Mouse (Mus musculus) midbrain, embryonic 16.5 days (tissue): ENCODE data around the gene Hipk1. TPM values are rescaled to one million over a fixed set of nuclear protein-coding genes. Genes with fewer than 3 reads are reported as not detected.
"Not testable (repeated sequence)": the region's sequence is repeated elsewhere in the genome, so short reads cannot be mapped to it uniquely, and the experiment has no call there.

Experiments
- ATAC-seq: fragments of 200-750 bp; cut with Nextera tagmentation; 2 replicates; pipeline ENCODE4 v1.8.0; 2017; ENCODE audit warnings: moderate TSS enrichment
- H3K27ac ChIP-seq: fragments of 300-500 bp; sonication (generic); 2 replicates; pipeline ENCODE4 v1.5.1; 2014; ENCODE audit warnings: mild to moderate bottlenecking, low read length, mixed read lengths
- H3K27me3 ChIP-seq: fragments of 300-500 bp; sonication (generic); 2 replicates; pipeline ENCODE4 v1.6.1; 2014; ENCODE audit warnings: low read depth, low read length, mixed read lengths; ENCODE audit not compliant: control insufficient read depth, insufficient read depth
- H3K36me3 ChIP-seq: fragments of 300-500 bp; sonication (generic); 2 replicates; pipeline ENCODE4 v1.6.1; 2014; ENCODE audit warnings: mild to moderate bottlenecking, low read length, moderate library complexity, mixed read lengths; ENCODE audit not compliant: control insufficient read depth, insufficient read depth
- H3K4me1 ChIP-seq: fragments of 300-500 bp; sonication (generic); 2 replicates; pipeline ENCODE4 v1.6.1; 2014; ENCODE audit warnings: mild to moderate bottlenecking, low read length, mixed read lengths; ENCODE audit not compliant: control insufficient read depth, insufficient read depth
- H3K4me2 ChIP-seq: fragments of 300-500 bp; sonication (generic); 2 replicates; pipeline ENCODE4 v1.6.1; 2014; ENCODE audit warnings: mild to moderate bottlenecking, low read length, mixed read lengths
- H3K4me3 ChIP-seq: fragments of 300-500 bp; sonication (generic); 2 replicates; pipeline ENCODE4 v1.5.1; 2014; ENCODE audit warnings: low read depth, mild to moderate bottlenecking, low read length, moderate library complexity, mixed read lengths
- H3K9ac ChIP-seq: fragments of 300-500 bp; sonication (generic); 2 replicates; pipeline ENCODE4 v1.6.1; 2014; ENCODE audit warnings: low read depth, low read length, mixed read lengths
- H3K9me3 ChIP-seq: fragments of 300-500 bp; sonication (generic); replicated peaks from 2 replicates; pipeline ENCODE4 v1.6.1; 2014; ENCODE audit warnings: mild to moderate bottlenecking, low read length, mixed read lengths; ENCODE audit not compliant: control insufficient read depth, poor library complexity, severe bottlenecking
- WGBS: fragments of 180-500 bp; shearing (Covaris S2); extraction: QIAGEN DNeasy Blood & Tissue Kit; methylation state at CpG from one replicate; pipeline ENCODE4 v1.1.7; 2014; 5-methylcytosine and 5-hydroxymethylcytosine counted together
- polyA plus RNA-seq: library from polyadenylated mRNA; unstranded; fragments of >200 nt; fragmentation: Nextera tagmentation; extraction: Ambion mirVana; gene quantifications from 2 replicates; pipeline ENCODE4 v1.2.1, GENCODE M21; 2015

Gene Hipk1
- polyA plus RNA-seq = 11.1 and 11.5 TPM in 2 replicates

GRCm38 (mm10) chr3:103791230-103792110, at the start of gene Hipk1:
Hipk1 (minus strand) TSS chr3:103791563.
- Histone ChIP-seq H3K9ac (peak within 1 kb of the TSS; percentile 87), H3K27ac (peak within 1 kb of the TSS; percentile 93), H3K36me3 (no peaks in the 10 kb centered on the region), H3K4me3 (peak within 1 kb of the TSS; percentile 95), H3K4me2 (peak within 1 kb of the TSS; percentile 84), H3K4me1 (peaks cover 22% of the 10 kb centered on the region), H3K9me3 (no peaks in the 10 kb centered on the region), H3K27me3 (no peaks in the 10 kb centered on the region)
- 14% methylated on average over 32 of the region's 49 CpGs for WGBS
- ATAC-seq = peak; percentile 98

GRCm38 (mm10) chr3:103840946-103841345, 49.6 kb upstream of the Hipk1 start:
- H3K27me3 ChIP-seq, H3K36me3 ChIP-seq, H3K4me3 ChIP-seq, ATAC-seq, H3K27ac ChIP-seq, H3K9ac ChIP-seq, H3K9me3 ChIP-seq, H3K4me2 ChIP-seq, H3K4me1 ChIP-seq: not testable (repeated sequence)
- WGBS = 95% methylated on average over 7 of the region's 7 CpGs

DNA sequence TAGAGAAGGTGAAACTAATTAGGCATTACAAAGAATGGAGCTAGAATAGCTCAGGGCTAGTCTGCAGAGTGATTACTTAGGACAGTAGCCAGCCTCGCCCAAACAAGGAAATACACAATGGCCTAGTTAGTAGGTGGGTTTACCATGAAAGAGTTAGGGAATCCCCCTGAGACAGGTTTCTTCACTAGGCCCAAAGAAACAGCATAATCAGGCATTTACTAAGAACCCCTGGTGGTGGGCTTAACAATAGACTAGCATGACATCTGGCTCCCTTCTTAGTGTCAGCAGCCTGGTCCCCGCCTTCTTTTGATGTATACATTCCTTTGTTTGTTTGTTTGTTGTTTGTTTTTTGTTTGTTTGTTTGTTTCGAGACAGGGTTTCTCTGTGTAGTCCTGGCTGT, 48.8 kb upstream of the Hipk1 start:
- not testable (repeated sequence) for ATAC-seq, H3K4me2 ChIP-seq

DNA sequence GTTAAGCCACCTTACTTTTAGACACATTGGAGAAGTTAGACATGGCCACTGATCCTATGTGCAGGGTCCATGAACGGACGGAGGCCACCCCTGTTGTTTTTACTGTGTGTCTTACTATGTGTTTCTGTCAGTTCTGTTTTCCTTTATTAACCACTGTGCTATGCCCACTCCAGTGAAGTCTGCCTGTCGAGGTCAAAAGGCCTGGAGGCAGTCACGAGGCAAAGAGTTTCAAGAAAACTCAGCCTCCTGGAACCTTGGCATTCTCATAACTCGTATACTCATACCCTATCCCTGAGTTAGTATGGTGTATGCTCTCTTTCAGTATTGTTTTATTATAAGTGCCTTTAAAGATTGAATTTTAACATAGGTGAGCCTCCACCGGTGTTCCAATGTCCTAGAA, 48.3 kb upstream of the Hipk1 start:
- Histone ChIP-seq H3K4me1 (no peaks in the 10 kb centered on the region), H3K36me3 (no peaks in the 10 kb centered on the region), H3K27ac (no peak overlapping the region), H3K9ac (no peak overlapping the region), H3K4me3 (no peak overlapping the region), H3K4me2 (no peak overlapping the region), H3K27me3 (no peaks in the 10 kb centered on the region), H3K9me3 (no peaks in the 10 kb centered on the region; the same call in 1 of the 2 replicates)
- ATAC-seq = no peak
- 90% methylated on average over 6 of the region's 6 CpGs for WGBS

More for the DNA sequence above, 48.8 kb upstream of the Hipk1 start:
- H3K9me3 ChIP-seq, H3K4me1 ChIP-seq, H3K4me3 ChIP-seq, H3K27me3 ChIP-seq, H3K27ac ChIP-seq, H3K36me3 ChIP-seq, H3K9ac ChIP-seq: not testable (repeated sequence)
- 81% methylated on average over 3 of the region's 3 CpGs for WGBS

DNA sequence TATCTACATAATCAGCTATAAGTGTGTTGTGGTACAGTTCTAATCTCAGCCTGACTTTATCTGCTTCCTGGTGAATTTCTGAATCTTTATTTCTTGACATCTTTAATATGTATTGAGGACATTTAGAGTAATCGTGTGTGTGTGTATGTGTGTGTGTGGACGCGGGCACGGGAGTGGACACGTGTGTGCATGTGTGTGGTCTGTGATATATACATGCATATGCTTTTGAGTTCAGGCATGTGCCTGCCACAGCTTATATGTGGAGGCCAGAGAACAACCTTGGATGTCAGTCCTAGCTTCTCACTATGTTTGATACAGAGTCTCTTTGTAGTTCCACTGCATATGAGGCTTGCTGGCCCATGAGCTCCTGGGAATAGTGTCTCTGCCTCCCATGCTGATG, 45.1 kb upstream of the Hipk1 start:
- Histone ChIP-seq H3K4me2 (no peak overlapping the region), H3K27ac (no peak overlapping the region), H3K4me1 (no peaks in the 10 kb centered on the region), H3K9me3 (no peaks in the 10 kb centered on the region), H3K27me3 (no peaks in the 10 kb centered on the region), H3K9ac (no peak overlapping the region), H3K4me3 (no peak overlapping the region), H3K36me3 (no peaks in the 10 kb centered on the region)
- no peak for ATAC-seq
- WGBS = 93% methylated on average over 5 of the region's 5 CpGs

GRCm38 (mm10) chr3:103835951-103836310, 44.6 kb upstream of the Hipk1 start:
- Histone ChIP-seq H3K4me2 (no peak overlapping the region), H3K4me3 (no peak overlapping the region), H3K9ac (no peak overlapping the region), H3K36me3 (no peaks in the 10 kb centered on the region), H3K27ac (no peak overlapping the region), H3K27me3 (no peaks in the 10 kb centered on the region), H3K9me3 (no peaks in the 10 kb centered on the region), H3K4me1 (no peaks in the 10 kb centered on the region)
- no peak for ATAC-seq
- 84% methylated on average over 10 of the region's 10 CpGs for WGBS

GRCm38 (mm10) chr3:103835272-103835950, 44.0 kb upstream of the Hipk1 start:
- no peaks in the 10 kb centered on the region for H3K27me3 ChIP-seq
- H3K9ac ChIP-seq = no peak overlapping the region
- H3K4me3 ChIP-seq = no peak overlapping the region
- H3K36me3 ChIP-seq = no peaks in the 10 kb centered on the region
- no peak overlapping the region for H3K4me2 ChIP-seq
- H3K27ac ChIP-seq = no peak overlapping the region
- H3K9me3 ChIP-seq = no peaks in the 10 kb centered on the region
- ATAC-seq = no peak
- 78% methylated on average over 6 of the region's 6 CpGs for WGBS
- no peaks in the 10 kb centered on the region for H3K4me1 ChIP-seq

GRCm38 (mm10) chr3:103834001-103834400, 42.6 kb upstream of the Hipk1 start:
- Histone ChIP-seq H3K36me3 (no peaks in the 10 kb centered on the region), H3K4me3 (no peak overlapping the region), H3K27ac (no peak overlapping the region), H3K9ac (no peak overlapping the region), H3K27me3 (no peaks in the 10 kb centered on the region), H3K4me1 (no peaks in the 10 kb centered on the region), H3K9me3 (no peaks in the 10 kb centered on the region), H3K4me2 (no peak overlapping the region)
- WGBS = 85% methylated on average over 2 of the region's 2 CpGs
- ATAC-seq = no peak

GRCm38 (mm10) chr3:103832426-103832825, 41.1 kb upstream of the Hipk1 start, which contains the start of gene Bcl2l15:
Bcl2l15 (plus strand) TSS chr3:103832601.
- H3K4me3 ChIP-seq = no peak within 1 kb of the TSS
- H3K9ac ChIP-seq = no peak within 1 kb of the TSS
- H3K27me3 ChIP-seq = no peaks in the 10 kb centered on the region
- no peak for ATAC-seq
- H3K4me1 ChIP-seq = no peaks in the 10 kb centered on the region
- no peaks in the 10 kb centered on the region for H3K36me3 ChIP-seq
- H3K27ac ChIP-seq = no peak within 1 kb of the TSS
- H3K9me3 ChIP-seq = no peaks in the 10 kb centered on the region
- no peak within 1 kb of the TSS for H3K4me2 ChIP-seq
